Mouse (Mus musculus): ENCODE results near the gene Rnf144a. TPM values are rescaled to one million over a fixed set of nuclear protein-coding genes. Genes with fewer than 3 reads are reported as not detected.
A peak's percentile ranks its signal among the peaks of the same experiment; 100 is the strongest.

Rnf144a gene
- polyA plus RNA-seq, 1 experiment from 2014 or later: 49.5 TPM

DNA sequence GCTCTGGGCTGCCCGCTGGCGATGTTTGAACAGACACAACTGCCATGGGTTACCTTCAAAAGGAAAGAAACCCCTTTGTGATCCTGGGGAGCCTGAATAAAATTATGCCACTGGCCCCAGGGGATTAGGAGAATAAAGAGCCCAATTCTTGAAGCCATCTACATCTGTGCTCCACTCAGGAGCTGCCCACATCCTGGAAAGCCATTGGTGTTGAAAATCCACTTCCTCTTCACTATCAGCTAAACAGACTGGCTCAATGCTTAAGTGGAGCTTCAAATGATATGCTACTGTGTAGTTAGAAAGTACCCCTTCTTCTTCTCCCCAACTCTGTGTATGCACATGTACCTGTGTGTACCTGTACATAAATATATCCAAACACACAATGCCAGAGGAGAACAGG is 125.9 kb downstream of the Rnf144a start:
- no peaks in the 10 kb centered on the region for H3K4me1 ChIP-seq (replicated peaks; ENCODE audit: control insufficient read depth, insufficient read depth, low read length)
- ATAC-seq (ENCODE audit: low read depth): no peak
- H3K36me3 ChIP-seq (ENCODE audit: control insufficient read depth, insufficient read depth, low read length): no peaks in the 10 kb centered on the region
- no peak overlapping the region for H3K4me2 ChIP-seq (ENCODE audit: low read depth, low read length)
- H3K4me3 ChIP-seq (ENCODE audit: low read length): no peak overlapping the region
- 77% methylated on average over 2 of the region's 2 CpGs for WGBS
- H3K27me3 ChIP-seq (ENCODE audit: control insufficient read depth, insufficient read depth, low read depth, low read length): no peaks in the 10 kb centered on the region
- H3K9me3 ChIP-seq (ENCODE audit: control insufficient read depth, low read length): no peaks in the 10 kb centered on the region
- no peak overlapping the region for H3K27ac ChIP-seq (ENCODE audit: low read length)
- no peak overlapping the region for H3K9ac ChIP-seq (ENCODE audit: low read length)

DNA sequence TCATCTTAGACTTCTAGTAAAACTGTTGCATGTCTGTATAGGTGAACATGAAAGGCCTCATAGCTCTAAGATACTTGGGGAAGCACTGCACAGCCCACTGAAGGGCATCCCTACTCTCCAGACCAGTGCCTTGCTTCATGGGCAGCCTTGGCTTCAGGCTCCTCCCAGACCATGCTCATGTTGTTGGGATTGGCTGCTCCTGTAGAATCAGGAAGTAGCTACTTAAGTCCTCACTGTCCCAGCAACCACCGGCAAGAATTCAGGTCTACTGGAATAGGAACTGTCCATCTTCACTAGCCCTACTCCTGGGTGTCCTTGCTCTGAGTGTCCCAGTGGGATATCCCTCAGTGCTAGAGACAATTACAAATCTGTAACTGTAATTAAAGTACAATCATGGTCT is 126.7 kb downstream of the Rnf144a start:
- 52% methylated on average over 1 of the region's 1 CpGs for WGBS
- H3K4me1 ChIP-seq (replicated peaks; ENCODE audit: control insufficient read depth, insufficient read depth, low read length): no peaks in the 10 kb centered on the region
- H3K9me3 ChIP-seq (ENCODE audit: control insufficient read depth, low read length): no peaks in the 10 kb centered on the region
- no peak overlapping the region for H3K9ac ChIP-seq (ENCODE audit: low read length)
- no peaks in the 10 kb centered on the region for H3K36me3 ChIP-seq (ENCODE audit: control insufficient read depth, insufficient read depth, low read length)
- no peak overlapping the region for H3K4me3 ChIP-seq (ENCODE audit: low read length)
- H3K4me2 ChIP-seq (ENCODE audit: low read depth, low read length): no peak overlapping the region
- ATAC-seq (ENCODE audit: low read depth): no peak
- H3K27ac ChIP-seq (ENCODE audit: low read length): no peak overlapping the region
- no peaks in the 10 kb centered on the region for H3K27me3 ChIP-seq (ENCODE audit: control insufficient read depth, insufficient read depth, low read depth, low read length)

DNA sequence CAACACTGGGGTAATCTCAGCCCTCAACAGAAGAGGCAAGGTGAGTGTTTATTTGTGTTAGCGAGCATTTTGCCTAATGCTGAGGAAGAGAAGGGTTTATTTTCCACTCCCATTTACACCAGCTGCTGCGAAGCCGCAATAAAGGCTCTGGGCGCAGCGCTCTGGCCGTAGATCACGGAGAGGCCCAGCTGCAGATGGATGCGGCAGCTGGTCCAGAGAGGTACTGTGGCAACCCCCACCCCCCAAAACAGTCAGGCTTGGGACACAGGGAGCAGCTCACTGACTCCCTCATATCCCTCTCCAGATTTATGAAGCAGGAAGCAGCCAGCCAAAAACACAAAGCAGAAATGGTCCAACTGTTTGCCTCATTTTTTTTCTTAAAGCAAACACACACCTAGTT is 129.1 kb downstream of the Rnf144a start:
- no peak for ATAC-seq (ENCODE audit: low read depth)
- no peaks in the 10 kb centered on the region for H3K4me1 ChIP-seq (replicated peaks; ENCODE audit: control insufficient read depth, insufficient read depth, low read length)
- no peak overlapping the region for H3K4me2 ChIP-seq (ENCODE audit: low read depth, low read length)
- WGBS: 61% methylated on average over 8 of the region's 8 CpGs
- no peak overlapping the region for H3K9ac ChIP-seq (ENCODE audit: low read length)
- H3K36me3 ChIP-seq (ENCODE audit: control insufficient read depth, insufficient read depth, low read length): no peaks in the 10 kb centered on the region
- H3K27ac ChIP-seq (ENCODE audit: low read length): no peak overlapping the region
- H3K4me3 ChIP-seq (ENCODE audit: low read length): no peak overlapping the region
- H3K27me3 ChIP-seq (ENCODE audit: control insufficient read depth, insufficient read depth, low read depth, low read length): no peaks in the 10 kb centered on the region
- no peaks in the 10 kb centered on the region for H3K9me3 ChIP-seq (ENCODE audit: control insufficient read depth, low read length)

DNA sequence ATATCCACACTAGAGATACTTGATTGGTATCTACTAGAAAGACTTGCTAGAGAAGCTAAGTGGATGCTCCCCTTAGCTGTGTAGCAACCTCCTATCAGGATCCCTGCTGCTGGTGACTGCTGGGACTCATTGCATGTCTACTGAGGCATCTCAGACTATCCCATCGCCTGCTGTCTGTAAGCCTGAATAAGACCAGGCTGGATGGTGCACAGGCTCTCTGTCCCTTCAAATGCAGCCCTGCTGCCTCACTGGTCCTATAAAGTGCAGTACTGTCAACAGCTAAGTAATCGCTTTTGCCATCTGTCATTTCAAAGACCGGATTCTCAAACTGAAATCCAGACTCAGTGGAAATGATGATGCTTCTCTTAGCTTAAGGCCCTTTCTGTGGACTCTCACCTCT is 129.6 kb downstream of the Rnf144a start:
- WGBS: 66% methylated on average over 3 of the region's 3 CpGs
- Histone ChIP-seq H3K4me2 (ENCODE audit: low read depth, low read length) (no peak overlapping the region), H3K27ac (ENCODE audit: low read length) (no peak overlapping the region)

DNA sequence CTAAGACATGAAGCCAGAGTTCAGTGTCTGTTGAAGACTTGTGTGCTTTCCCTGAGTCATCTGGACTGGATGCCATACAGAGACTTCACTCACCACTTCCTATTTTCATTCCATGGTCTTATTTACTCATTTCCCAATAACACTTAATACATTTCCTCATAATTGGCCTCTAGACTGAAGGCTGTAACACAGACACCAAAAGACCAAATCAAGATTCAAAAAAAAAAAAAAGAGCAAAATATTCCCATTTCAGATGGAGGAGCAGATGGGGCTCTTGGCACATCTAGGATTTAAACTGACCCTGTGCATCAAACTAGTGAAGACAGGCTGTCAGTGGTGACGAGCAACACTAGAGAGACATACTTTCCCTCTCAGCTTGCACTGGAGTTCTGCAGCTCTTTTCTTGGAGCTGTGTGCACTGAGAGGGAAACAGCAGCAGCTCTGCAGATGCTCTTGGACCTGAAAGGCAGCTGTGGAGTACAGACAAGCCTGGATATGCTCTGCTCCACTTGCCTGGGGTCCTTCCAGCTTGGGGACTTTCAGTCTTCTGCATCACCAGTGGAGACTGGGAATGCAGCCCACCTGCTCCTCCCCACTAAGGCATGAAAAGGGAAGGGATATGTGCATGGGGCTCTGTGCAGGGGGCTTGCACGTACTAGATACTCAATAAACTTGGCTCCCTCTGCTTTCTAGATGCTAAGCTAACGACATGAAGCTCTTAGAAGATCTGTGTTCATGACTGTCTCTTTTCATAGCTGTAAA is 134.2 kb downstream of the Rnf144a start:
- no peak overlapping the region for H3K4me2 ChIP-seq (ENCODE audit: low read depth, low read length)
- no peaks in the 10 kb centered on the region for H3K36me3 ChIP-seq (ENCODE audit: control insufficient read depth, insufficient read depth, low read length)
- no peaks in the 10 kb centered on the region for H3K9me3 ChIP-seq (ENCODE audit: control insufficient read depth, low read length)
- peak; percentile 86 for ATAC-seq (ENCODE audit: low read depth)
- no peaks in the 10 kb centered on the region for H3K27me3 ChIP-seq (ENCODE audit: control insufficient read depth, insufficient read depth, low read depth, low read length)
- H3K27ac ChIP-seq (ENCODE audit: low read length): no peak overlapping the region
- 53% methylated on average over 3 of the region's 3 CpGs for WGBS
- no peaks in the 10 kb centered on the region for H3K4me1 ChIP-seq (replicated peaks; ENCODE audit: control insufficient read depth, insufficient read depth, low read length)
- no peak overlapping the region for H3K4me3 ChIP-seq (ENCODE audit: low read length)
- H3K9ac ChIP-seq (ENCODE audit: low read length): no peak overlapping the region

More for the DNA sequence above, 129.6 kb downstream of the Rnf144a start:
- ATAC-seq (ENCODE audit: low read depth): no peak
- Histone ChIP-seq H3K36me3 (ENCODE audit: control insufficient read depth, insufficient read depth, low read length) (no peaks in the 10 kb centered on the region), H3K9ac (ENCODE audit: low read length) (no peak overlapping the region), H3K4me1 (replicated peaks; ENCODE audit: control insufficient read depth, insufficient read depth, low read length) (no peaks in the 10 kb centered on the region), H3K9me3 (ENCODE audit: control insufficient read depth, low read length) (no peaks in the 10 kb centered on the region), H3K4me3 (ENCODE audit: low read length) (no peak overlapping the region), H3K27me3 (ENCODE audit: control insufficient read depth, insufficient read depth, low read depth, low read length) (no peaks in the 10 kb centered on the region)

DNA sequence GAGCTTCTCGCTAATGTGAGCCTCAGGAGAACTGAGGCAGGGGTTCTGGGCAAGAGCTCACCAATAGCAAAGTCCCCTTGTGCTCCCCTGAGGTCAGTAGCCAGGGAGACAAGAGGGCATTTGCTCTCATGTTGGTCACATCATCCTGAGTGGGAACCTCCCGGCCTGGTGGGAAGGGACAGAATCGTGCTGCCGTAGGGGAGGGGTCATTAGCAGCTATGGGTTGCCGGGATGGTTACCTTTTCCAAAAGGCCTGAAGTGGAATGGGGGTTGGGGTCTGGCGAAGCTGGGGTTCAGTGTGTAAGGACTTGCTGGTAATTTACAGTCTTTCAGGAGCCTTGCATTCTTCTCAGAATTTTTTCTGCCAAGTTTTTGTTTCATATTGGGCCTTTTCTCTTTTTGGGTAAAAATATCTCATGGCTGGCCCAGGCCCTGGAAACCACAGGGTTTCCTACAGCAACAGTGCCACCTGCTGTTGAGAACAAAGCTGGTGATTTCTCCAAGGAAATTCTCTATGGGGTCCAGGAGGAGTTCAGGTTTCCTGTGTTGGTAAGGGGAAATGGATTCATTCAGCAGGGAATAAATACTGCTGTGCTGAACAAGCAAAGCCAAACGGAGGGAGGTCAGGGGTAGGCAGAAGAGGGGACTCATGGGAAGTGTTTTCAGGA is 137.9 kb downstream of the Rnf144a start:
- no peaks in the 10 kb centered on the region for H3K27me3 ChIP-seq (ENCODE audit: control insufficient read depth, insufficient read depth, low read depth, low read length)
- no peak overlapping the region for H3K27ac ChIP-seq (ENCODE audit: low read length)
- 45% methylated on average over 7 of the region's 7 CpGs for WGBS
- ATAC-seq (ENCODE audit: low read depth): 0 out of 2 replicates have a peak, but pooled peaks have one; percentile 45
- H3K4me3 ChIP-seq (ENCODE audit: low read length): no peak overlapping the region
- H3K9me3 ChIP-seq (ENCODE audit: control insufficient read depth, low read length): no peaks in the 10 kb centered on the region
- no peak overlapping the region for H3K9ac ChIP-seq (ENCODE audit: low read length)
- no peaks in the 10 kb centered on the region for H3K4me1 ChIP-seq (replicated peaks; ENCODE audit: control insufficient read depth, insufficient read depth, low read length)
- no peaks in the 10 kb centered on the region for H3K36me3 ChIP-seq (ENCODE audit: control insufficient read depth, insufficient read depth, low read length)
- no peak overlapping the region for H3K4me2 ChIP-seq (ENCODE audit: low read depth, low read length)

DNA sequence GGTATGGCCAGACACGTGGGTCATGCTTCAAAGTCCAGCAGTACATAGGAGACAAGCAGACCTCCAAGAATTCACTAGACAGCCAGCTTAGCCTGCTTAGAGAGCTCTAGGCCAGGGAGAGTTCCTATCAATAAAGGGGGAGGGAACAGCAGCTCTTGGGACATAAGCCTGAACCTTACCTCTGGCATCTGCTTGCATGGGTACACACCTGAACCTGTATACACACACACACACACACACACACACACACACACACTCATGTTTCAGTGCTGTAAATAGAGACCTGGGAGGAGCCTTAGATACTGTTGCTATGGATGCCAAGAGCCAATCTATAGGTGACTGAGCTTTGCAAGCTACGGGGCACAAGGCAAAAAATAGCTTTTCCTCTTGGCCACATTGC is 138.5 kb downstream of the Rnf144a start:
- no peak overlapping the region for H3K4me3 ChIP-seq (ENCODE audit: low read length)
- no peaks in the 10 kb centered on the region for H3K36me3 ChIP-seq (ENCODE audit: control insufficient read depth, insufficient read depth, low read length)
- ATAC-seq (ENCODE audit: low read depth): no peak
- no peaks in the 10 kb centered on the region for H3K27me3 ChIP-seq (ENCODE audit: control insufficient read depth, insufficient read depth, low read depth, low read length)
- no peak overlapping the region for H3K4me2 ChIP-seq (ENCODE audit: low read depth, low read length)
- no peak overlapping the region for H3K27ac ChIP-seq (ENCODE audit: low read length)
- no peak overlapping the region for H3K9ac ChIP-seq (ENCODE audit: low read length)
- no peaks in the 10 kb centered on the region for H3K9me3 ChIP-seq (ENCODE audit: control insufficient read depth, low read length)
- 54% methylated on average over 2 of the region's 2 CpGs for WGBS
- H3K4me1 ChIP-seq (replicated peaks; ENCODE audit: control insufficient read depth, insufficient read depth, low read length): no peaks in the 10 kb centered on the region

Small RNA genes within 50 kb of the gene (microRNA-seq; reads per million reads assigned to microRNA genes)
- gene Mir6538: 6.3 reads per million, percentile 20 among the genes with 10 or more reads in this experiment

Other genes starting within 250 kb of the Rnf144a start
- 0.84 and 1.3 TPM in 2 replicates for gene Rsad2, start 41.2 kb upstream of the Rnf144a start, polyA plus RNA-seq (2015; fragmentation: Nextera tagmentation; extraction: Ambion mirVana)
- gene Cmpk2, start 54.0 kb upstream of the Rnf144a start, polyA plus RNA-seq (2015; fragmentation: Nextera tagmentation; extraction: Ambion mirVana): 7.4 and 8.6 TPM in 2 replicates